Mouse (Mus musculus) liver, embryonic 16.5 days (tissue): ENCODE measurements around the gene Tram2. TPM values are rescaled to one million over a fixed set of nuclear protein-coding genes. Genes with fewer than 3 reads are reported as not detected.

Experiments
- ATAC-seq: fragments of 200-750 bp; cut with Nextera tagmentation; 2 replicates; pipeline ENCODE4 v1.8.0; 2017; ENCODE audit warnings: low read depth, mild to moderate bottlenecking, moderate number of reproducible peaks, moderate library complexity
- H3K27ac ChIP-seq: fragments of 300-500 bp; sonication (generic); 2 replicates; pipeline ENCODE4 v1.5.1; 2014; ENCODE audit warnings: mild to moderate bottlenecking, low read length
- H3K27me3 ChIP-seq: fragments of 300-500 bp; sonication (generic); 2 replicates; pipeline ENCODE4 v1.6.1; 2014; ENCODE audit warnings: low read depth, low read length, mixed read lengths; ENCODE audit not compliant: control insufficient read depth, insufficient read depth
- H3K36me3 ChIP-seq: fragments of 300-500 bp; sonication (generic); 2 replicates; pipeline ENCODE4 v1.6.1; 2014; ENCODE audit warnings: mild to moderate bottlenecking; ENCODE audit not compliant: control insufficient read depth, insufficient read depth
- H3K4me1 ChIP-seq: fragments of 300-500 bp; sonication (generic); 2 replicates; pipeline ENCODE4 v1.6.1; 2014; ENCODE audit warnings: low read depth, low read length, mixed read lengths; ENCODE audit not compliant: control insufficient read depth
- H3K4me2 ChIP-seq: fragments of 300-500 bp; sonication (generic); 2 replicates; pipeline ENCODE4 v1.6.1; 2014; ENCODE audit warnings: low read depth, low read length, mixed read lengths
- H3K4me3 ChIP-seq: fragments of 300-500 bp; sonication (generic); 2 replicates; pipeline ENCODE4 v1.5.1; 2014; ENCODE audit warnings: low read depth, mild to moderate bottlenecking, low read length
- H3K9ac ChIP-seq: fragments of 300-500 bp; sonication (generic); 2 replicates; pipeline ENCODE4 v1.6.1; 2014; ENCODE audit warnings: low read depth, low read length
- H3K9me3 ChIP-seq: fragments of 300-500 bp; sonication (generic); replicated peaks from 2 replicates; pipeline ENCODE4 v1.6.1; 2016; ENCODE audit warnings: low read length; ENCODE audit not compliant: control insufficient read depth
- WGBS: fragments of 180-500 bp; shearing (Covaris S2); extraction: QIAGEN DNeasy Blood & Tissue Kit; methylation state at CpG from one replicate; pipeline ENCODE4 v1.1.7; 2014; ENCODE audit not compliant: insufficient replicate concordance; 5-methylcytosine and 5-hydroxymethylcytosine counted together
- polyA plus RNA-seq: library from polyadenylated mRNA; unstranded; fragments of >200 nt; fragmentation: Nextera tagmentation; extraction: Ambion mirVana; gene quantifications from 2 replicates; pipeline ENCODE4 v1.2.1, GENCODE M21; 2015

The Tram2 gene
- polyA plus RNA-seq, 1 experiment from 2014 or later, result 2.0 TPM

DNA sequence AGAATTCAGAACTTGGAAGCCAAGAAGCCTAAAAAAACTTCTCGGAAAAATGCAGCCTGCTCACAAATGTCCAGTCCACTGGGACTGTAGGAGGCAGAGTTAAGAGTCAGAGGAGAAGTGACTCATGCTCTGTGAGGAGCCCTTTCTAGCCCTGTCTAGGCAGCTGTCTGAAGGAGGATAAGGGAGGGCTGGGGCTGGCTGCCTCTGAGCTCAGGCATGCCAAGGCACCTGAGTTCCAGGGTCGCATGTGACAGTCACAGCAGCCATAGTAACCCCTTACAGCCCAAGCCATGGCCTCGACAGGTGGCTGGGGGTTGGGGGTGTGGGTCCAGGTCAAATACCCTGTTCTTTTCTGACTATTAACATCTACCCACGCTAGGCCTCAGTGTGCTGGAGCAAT, 70.1 kb downstream of the Tram2 start:
- Histone ChIP-seq H3K36me3 (no peaks in the 10 kb centered on the region), H3K4me2 (no peak overlapping the region), H3K9ac (no peak overlapping the region), H3K27me3 (no peaks in the 10 kb centered on the region), H3K27ac (no peak overlapping the region), H3K4me3 (no peak overlapping the region), H3K9me3 (no peaks in the 10 kb centered on the region), H3K4me1 (no peaks in the 10 kb centered on the region)
- no peak for ATAC-seq
- WGBS, result 45% methylated on average over 4 of the region's 4 CpGs

DNA sequence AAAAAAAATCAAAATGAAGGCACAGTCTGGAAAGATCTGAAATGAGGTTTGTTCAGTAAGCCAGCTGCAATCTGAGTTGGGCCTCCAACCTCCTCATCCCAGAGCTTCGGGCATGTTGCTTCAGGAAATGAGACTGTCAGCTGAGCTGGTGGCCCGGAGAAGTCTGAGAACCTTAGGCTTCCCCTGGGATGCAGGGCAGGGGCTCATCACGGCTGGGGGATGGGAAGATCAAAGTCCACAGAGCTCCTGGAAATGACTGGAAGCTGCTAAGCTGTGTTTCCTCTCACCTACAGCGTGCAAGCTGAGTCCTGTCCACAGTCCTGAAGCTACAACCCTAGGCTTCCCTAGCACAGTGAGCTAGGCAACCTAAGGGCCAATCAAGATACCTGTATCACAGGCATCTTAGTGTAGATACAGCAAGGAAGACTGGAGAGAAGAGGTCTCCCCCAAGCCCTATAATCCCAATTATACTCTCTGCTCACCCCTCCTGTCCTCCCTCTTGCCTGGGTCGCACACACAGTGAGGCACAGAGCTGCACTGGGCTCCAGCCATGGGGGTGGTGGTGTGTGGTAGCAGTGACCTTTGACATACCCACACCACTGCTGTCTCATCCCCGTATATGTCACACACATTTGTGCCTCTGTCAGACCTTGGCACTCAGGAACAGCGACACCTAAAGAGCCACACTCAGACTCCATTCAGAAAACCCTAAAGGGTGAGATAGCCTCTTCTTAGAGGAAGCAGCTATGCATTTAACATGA, 70.9 kb downstream of the Tram2 start:
- ATAC-seq, result no peak
- Histone ChIP-seq H3K27me3 (no peaks in the 10 kb centered on the region), H3K9ac (no peak overlapping the region), H3K36me3 (no peaks in the 10 kb centered on the region), H3K27ac (no peak overlapping the region), H3K4me1 (no peaks in the 10 kb centered on the region), H3K4me3 (no peak overlapping the region), H3K9me3 (no peaks in the 10 kb centered on the region), H3K4me2 (no peak overlapping the region)
- WGBS, result 46% methylated on average over 7 of the region's 7 CpGs

DNA sequence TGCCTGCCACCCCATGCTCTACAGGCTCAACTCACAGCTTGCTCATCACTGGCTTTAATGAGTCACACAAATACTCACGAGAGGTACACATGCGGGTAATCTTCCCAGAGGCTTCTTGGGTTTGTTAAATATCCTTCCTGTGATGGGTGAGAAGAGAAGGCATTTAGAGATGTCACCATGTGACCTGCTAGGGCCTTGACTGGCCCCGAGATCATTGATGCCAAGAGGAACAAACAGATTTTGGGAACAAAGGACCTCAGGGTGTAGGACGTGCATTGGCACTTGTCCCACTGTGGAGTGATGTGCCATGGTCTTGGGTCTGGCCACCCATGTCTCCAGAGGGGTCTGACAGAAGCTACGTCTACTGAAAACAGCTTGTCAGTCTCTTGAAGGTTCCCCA, 72.3 kb downstream of the Tram2 start:
- WGBS, result 62% methylated on average over 5 of the region's 5 CpGs
- no peaks in the 10 kb centered on the region for H3K4me1 ChIP-seq
- H3K27me3 ChIP-seq, result no peaks in the 10 kb centered on the region
- no peak for ATAC-seq
- H3K4me3 ChIP-seq, result no peak overlapping the region
- H3K9me3 ChIP-seq, result no peaks in the 10 kb centered on the region
- H3K4me2 ChIP-seq, result no peak overlapping the region
- no peak overlapping the region for H3K9ac ChIP-seq
- no peak overlapping the region for H3K27ac ChIP-seq
- no peaks in the 10 kb centered on the region for H3K36me3 ChIP-seq

DNA sequence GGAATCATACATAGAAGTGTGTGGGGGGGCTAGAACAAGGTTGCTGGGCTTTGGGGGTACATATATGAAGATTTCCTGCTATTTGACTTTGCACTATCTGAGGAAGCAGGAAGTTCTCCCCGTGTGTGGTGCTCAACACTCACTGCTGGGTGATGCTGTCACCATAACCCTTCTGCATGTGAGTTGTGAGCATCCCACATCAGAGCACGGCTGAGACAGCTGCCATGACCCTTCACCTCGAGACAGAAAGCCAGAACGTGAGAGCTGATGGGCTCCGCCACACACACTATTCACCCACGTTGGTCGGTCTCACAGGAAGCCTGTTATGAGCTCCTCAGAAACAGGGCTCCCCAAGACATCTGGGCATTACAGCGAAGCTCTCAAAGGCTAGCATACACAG, 74.4 kb downstream of the Tram2 start:
- no peaks in the 10 kb centered on the region for H3K27me3 ChIP-seq
- no peak overlapping the region for H3K9ac ChIP-seq
- H3K36me3 ChIP-seq, result no peaks in the 10 kb centered on the region
- ATAC-seq, result no peak
- no peaks in the 10 kb centered on the region for H3K9me3 ChIP-seq
- no peak overlapping the region for H3K4me2 ChIP-seq
- no peak overlapping the region for H3K4me3 ChIP-seq
- no peaks in the 10 kb centered on the region for H3K4me1 ChIP-seq
- no peak overlapping the region for H3K27ac ChIP-seq
- 65% methylated on average over 8 of the region's 8 CpGs for WGBS

DNA sequence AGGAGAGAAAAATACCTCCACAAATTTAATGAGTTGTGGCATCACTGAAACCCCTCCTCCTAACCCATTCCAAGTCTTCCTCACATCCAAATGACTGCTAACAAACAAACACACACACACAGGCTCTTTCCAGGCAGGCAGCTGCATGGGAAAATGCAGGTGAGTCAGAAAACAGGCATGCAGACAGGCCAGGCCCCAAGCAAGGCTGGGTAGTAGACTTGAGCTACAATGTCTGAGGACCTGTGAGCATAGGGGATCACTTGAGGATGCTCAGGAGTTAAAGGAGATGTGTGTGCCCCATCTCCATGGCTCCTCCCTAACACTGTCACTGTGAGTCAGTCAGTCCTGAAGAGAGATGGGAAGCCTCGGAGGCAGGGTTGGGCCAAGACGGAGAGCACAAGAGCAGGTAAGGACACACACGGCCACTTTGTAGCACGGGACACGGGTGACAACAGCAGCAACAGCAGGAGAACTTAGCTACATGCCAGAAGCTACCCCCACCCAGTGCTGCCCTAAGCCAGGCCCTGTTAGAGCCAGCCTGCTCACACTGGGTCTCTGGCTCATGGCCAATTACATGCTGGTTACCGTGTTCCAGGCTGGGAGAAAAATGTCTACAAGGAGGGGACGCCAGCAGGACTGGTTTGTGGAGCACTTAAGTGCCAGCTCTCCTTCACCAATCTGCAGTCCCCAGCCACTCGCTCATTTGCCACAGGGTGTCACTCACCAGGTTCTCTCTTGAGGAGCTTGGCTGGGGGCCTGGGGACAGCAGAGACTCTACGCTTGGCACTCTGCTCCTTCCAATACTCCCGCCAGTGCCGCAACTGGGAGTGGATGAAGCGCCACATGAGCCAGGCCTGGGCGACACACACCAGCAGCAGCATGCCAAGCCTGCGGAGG, 76.5 kb downstream of the Tram2 start:
- Histone ChIP-seq H3K9me3 (no peaks in the 10 kb centered on the region), H3K27ac (no peak overlapping the region), H3K27me3 (no peaks in the 10 kb centered on the region), H3K4me1 (no peaks in the 10 kb centered on the region), H3K4me2 (no peak overlapping the region), H3K36me3 (no peaks in the 10 kb centered on the region), H3K9ac (no peak overlapping the region), H3K4me3 (no peak overlapping the region)
- 77% methylated on average over 14 of the region's 14 CpGs for WGBS
- ATAC-seq, result no peak

DNA sequence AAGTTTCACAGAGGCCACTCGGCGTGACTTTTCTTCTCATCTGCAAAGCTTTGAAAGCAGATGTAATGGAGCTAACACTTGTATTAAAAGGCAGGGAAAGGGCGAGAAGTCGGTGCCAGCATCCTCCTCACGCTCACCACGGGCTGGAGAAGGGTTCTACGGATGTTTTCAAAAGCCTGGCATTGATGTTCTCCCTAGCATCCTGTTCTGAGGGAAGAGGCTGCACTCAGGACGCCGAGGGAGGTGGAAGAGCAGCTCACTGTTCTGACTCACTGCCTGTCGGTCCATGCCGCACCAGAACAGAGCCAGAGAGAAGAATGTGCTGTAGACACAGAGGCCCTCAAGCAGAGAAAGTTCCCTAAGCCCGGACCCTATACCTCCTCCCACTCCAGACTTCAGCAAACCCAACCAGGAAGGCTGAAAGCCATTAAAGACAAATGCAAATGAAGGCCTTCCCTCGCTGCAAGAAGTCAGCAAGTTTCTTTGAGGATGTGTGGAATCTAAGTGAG, 81.1 kb downstream of the Tram2 start:
- WGBS, result 55% methylated on average over 13 of the region's 13 CpGs
- Histone ChIP-seq H3K9ac (no peak overlapping the region), H3K4me1 (no peaks in the 10 kb centered on the region), H3K27me3 (no peaks in the 10 kb centered on the region), H3K9me3 (no peaks in the 10 kb centered on the region), H3K27ac (no peak overlapping the region), H3K36me3 (no peaks in the 10 kb centered on the region), H3K4me3 (no peak overlapping the region), H3K4me2 (no peak overlapping the region)
- ATAC-seq, result no peak

DNA sequence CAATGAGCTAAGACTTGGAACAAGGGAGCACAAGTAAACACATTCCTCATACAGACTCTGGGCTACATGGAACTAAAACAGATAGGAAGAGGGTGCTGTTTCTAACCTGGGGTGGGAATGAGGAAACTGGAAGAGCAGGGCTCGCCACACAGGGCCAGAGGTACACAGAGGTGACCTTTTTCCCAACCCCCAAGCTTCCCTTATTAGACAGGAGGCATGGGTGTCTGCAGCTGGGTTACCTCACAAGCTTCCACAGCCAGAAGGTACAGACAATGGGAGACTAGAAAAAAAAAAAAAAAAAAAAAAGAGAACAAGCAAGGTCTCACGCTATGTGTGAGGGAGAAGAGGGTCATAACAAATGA, 81.7 kb downstream of the Tram2 start:
- Histone ChIP-seq H3K4me3 (no peak overlapping the region), H3K9me3 (no peaks in the 10 kb centered on the region), H3K27me3 (no peaks in the 10 kb centered on the region), H3K9ac (no peak overlapping the region), H3K4me2 (no peak overlapping the region), H3K4me1 (no peaks in the 10 kb centered on the region), H3K36me3 (no peaks in the 10 kb centered on the region), H3K27ac (no peak overlapping the region)
- ATAC-seq, result peak; percentile 51
- 35% methylated on average over 2 of the region's 2 CpGs for WGBS

DNA sequence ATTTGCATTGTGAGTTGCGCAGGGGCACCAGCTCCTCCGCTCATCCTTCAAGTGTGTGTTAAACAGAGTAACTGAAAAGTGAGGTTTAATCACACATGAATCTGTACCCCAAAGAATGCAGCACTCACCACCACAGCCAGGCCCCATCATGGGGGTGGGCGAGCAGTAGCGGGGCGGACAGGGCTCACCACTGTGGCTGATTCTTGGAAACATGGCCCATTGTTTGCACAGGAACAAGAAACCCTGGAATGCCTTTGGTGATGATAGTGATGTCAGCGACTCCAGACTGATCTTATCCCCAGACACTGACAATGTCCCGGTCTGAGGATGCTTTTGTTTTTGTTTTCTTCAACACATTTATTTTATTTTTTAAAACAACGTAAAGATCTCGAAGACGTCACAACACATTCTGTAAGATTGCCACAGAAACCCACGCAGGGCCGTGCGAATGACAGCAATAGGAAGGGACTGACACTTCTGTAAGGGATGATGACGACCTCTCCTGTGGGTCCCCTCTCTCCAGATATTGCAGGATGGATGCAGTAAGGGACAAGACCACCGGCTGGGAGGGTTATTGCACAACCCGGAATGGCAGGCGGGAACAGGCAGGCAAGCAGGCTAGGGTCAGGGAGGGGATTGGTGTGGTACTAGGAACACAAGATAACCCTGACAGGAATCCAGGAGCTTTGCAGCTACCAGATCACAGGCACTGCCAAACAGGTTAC, 82.3 kb downstream of the Tram2 start:
- Histone ChIP-seq H3K4me2 (no peak overlapping the region), H3K9me3 (no peaks in the 10 kb centered on the region), H3K4me3 (no peak overlapping the region), H3K9ac (no peak overlapping the region), H3K27ac (no peak overlapping the region), H3K27me3 (no peaks in the 10 kb centered on the region), H3K36me3 (no peaks in the 10 kb centered on the region), H3K4me1 (no peaks in the 10 kb centered on the region)
- 0 out of 2 replicates have a peak, but pooled peaks have one; percentile 3 for ATAC-seq
- WGBS, result 54% methylated on average over 17 of the region's 17 CpGs
